Mouse (Mus musculus) liver, postnatal 0 days (tissue): ENCODE measurements around the gene Sh2b3.

Source experiments
- CTCF ChIP-seq: sonication (generic); IDR thresholded peaks from 2 replicates; pipeline ENCODE4 v1.5.1; 2016; ENCODE audit warnings: antibody characterized with exemption, low read depth
- EP300 ChIP-seq: IDR thresholded peaks from 2 replicates; pipeline ENCODE4 v1.6.1; 2016; ENCODE audit warnings: antibody characterized with exemption, low read depth, mild to moderate bottlenecking

DNA sequence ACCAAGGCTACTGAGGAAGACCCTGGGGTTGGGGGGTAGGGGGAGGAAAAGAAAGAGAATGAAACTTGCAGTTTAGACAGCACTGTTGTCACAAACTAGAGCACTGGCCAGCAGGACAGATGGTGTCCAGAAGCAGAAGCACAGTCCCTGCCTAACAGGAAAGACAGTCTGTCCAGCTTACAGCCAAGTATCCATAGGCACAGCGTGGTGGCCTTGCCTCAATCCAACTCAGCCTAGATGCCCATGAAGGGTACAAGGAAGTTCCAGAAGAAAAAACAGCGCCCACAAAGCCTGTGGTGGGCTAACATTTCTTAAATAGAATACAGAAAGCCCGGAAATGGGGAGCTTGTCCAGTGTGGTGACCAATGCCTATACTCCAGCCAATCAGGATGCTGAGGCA, 11.8 kb downstream of the Sh2b3 start:
- no peak for TF ChIP-seq CTCF
- TF ChIP-seq EP300, result no peak
